Mouse (Mus musculus): ENCODE results near the gene Abhd2.

Gene Abhd2

DNA sequence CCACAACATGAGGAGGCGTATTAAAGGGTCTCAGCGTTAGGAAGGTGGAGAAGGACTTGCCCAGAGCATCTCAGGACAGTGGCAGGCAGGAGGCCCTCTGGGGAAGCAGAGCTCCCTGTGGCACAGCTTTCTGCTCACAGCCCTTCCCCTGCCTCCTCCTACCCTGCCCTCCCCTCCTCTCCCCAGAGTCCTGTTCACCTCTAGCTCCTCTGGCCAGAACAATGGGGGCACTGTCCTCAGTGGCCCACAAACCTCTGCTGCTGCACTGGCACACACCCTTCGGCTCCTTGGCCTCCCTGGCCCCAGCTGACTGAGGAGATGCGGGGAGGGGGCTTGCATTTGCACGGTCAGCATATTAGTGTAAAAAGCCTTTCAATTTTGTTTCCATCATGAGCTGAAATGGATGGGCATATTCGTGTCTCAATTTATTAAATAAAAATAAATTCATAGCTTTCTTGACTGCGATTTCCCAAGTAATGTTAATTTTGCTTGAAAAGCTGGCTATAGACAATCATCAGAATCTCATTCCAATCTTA, 115.7 kb downstream of the Abhd2 start:
- no peak for DNase-seq

DNA sequence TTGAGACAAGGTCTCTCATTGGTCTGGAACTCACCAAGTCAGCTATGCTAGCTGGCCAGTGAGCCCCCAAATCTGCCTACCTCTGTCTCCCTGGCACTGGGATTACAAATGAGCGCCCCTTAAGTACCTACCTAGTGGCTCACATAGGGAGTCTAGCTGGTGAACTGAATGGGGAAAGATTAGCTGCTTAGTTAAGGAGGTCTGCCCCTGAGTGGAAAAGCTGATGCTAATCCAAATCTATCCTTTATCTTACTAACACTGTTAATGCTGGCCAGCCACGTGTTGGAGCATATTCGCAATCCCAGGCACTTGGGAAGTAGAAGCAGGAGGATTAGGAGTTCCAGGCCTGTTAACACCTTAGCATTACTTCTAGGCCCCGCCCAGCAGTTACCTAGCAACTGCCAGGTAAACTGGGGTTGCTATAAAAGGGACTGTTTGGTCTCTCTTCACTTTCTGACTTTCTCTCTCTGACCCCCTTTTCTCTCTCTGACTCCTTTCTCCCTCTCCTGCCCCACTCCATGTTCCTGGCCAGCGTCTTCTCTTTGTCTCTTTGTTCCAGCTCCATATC, 117.2 kb downstream of the Abhd2 start:
- no peak for DNase-seq

DNA sequence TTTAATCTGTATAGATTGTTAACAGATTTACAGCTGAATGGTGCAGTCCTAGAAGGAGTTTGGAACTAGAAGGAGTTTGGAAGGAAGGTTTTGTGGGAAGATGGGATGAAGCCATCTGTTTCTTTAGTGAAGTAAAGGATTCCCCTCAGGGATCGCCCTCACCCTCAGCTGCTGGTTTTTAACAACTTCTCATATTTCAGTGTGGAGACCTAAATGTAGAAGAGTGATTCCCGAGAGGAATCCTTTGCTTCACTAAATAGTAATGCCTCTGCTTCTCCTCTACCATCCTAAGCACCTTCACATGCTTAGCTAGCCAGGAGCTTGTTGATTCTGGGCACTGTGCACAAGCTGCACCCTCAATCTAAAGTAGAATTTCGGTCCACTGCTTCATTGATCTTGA, 118.5 kb downstream of the Abhd2 start:
- DNase-seq = no peak

DNA sequence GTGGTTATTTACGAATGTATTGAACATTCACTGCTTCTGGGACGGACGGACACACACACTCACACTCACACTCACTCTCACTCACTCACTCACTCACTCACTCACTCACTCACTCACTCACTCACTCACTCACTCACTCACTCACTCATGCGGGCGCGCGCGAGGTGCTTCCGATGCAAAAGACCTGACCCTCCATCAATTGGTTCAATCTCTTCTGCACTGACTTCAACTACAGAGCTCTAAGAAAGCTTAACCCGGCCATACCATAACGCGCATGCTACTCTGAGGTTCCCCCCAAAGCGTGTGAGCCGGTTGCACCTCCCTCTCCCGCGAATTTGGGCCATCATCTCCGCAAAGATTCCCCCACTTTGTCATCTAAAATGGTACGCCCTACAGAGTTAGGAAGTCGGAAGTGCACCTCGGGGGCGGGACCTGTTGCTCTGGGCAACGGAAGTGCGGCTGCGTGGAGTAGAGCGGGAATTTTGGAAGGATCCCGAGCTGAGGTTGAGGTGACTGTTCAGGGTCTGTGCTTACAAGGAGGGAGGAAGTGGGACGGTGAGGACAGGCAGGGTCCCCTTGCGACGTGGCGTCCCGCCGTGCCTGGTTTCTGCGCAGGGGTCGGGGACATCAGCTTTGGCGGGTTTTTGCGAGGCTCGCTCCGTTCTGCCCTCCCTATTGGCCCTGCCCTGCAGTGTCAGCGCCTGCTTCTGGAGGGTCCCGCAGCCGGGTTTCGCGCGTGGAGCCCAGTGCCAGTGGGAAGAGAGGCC, 119.1 kb downstream of the Abhd2 start, which contains the start of gene Fanci:
Fanci (plus strand) TSS at position 47 of the 767 bp plus-strand sequence.
- DNase-seq = peak; percentile 97

DNA sequence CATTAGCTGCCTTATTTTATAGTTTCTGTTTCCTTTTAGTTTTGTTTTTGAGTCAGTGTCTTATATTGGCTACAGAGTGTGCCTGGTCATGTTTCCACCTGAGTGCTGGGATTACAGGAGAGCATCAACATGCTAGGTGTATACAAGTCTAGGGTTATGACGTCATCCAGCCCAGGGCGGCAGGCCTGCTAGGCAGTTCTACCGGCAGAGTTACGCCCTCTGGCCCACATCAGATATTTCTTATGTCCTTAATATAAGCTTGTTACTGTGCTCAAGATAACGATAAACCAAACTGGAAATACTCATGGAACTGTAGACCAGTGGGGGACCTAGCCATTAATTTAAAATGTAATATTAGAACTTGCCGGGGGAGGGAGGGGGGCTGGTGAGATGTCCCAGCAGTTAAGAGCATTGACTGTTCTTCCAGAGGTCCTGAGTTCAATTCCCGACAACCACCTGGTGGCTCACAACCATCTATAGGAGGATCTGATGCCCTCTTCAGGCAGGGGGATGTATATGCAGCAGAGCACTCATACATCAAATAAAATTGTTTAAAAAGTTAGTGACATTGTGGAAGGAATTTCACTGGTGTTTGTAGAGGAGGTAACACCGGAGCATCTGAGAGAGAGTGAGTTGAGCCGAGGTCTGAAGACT, 120.0 kb downstream of the Abhd2 start:
- DNase-seq = no peak

DNA sequence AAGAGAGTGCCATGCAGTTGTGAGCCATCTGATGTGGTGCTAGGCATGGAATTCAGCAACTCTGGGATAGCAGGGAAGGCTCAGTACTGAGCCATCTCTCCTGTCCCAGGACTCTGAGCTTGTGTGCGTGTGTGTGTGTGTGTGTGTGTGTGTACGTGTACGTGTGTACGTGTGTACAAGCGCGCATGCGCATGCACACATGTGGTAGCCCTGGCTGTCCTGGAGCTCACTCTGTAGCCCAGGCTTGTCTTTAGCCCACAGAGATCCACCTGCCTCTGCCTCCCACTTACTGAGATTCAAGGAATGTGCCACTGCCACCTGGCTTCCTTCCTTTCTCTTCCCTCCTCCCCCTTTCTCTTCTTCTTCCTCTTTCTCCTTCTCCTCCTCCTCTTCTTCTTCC, 120.9 kb downstream of the Abhd2 start:
- DNase-seq = no peak

DNA sequence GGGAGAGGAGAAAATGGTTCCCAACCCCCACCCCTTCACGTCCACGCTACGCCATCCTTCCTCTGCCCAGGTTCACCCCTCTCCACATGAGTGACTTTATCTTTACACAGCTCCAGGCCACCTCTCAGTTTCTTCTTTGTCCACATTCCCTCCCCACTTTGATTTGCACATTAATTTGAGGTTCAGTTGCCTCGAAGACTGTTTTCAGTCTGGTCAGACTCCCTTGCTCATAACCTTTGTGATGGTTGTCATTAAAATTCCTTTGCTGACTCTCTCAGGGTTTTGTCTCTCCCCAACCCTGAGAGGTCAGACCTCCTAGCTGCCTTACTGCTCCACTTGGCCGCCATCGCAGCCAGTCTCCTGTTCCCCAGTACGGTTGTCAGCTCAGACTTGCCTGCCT, 121.7 kb downstream of the Abhd2 start:
- DNase-seq = no peak

DNA sequence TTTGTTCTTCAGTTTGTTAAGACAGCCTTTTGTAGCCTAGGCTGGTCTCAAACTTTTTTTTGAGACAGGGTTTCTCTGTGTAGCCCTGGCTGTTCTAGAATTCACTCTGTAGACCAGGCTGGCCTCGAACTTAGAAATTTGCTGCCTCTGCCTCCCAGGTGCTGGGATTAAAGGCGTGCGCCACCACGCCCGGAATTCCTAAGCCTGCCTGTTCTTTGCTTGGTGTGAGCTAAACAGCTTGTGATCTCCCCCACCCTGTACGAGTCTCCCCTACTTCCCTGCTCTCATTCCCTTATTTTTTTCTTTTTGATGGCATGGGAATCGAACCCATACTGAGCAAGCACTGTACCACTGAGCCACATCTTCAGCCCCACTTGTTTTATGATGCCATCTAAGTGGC, 122.2 kb downstream of the Abhd2 start:
- DNase-seq = no peak

DNA sequence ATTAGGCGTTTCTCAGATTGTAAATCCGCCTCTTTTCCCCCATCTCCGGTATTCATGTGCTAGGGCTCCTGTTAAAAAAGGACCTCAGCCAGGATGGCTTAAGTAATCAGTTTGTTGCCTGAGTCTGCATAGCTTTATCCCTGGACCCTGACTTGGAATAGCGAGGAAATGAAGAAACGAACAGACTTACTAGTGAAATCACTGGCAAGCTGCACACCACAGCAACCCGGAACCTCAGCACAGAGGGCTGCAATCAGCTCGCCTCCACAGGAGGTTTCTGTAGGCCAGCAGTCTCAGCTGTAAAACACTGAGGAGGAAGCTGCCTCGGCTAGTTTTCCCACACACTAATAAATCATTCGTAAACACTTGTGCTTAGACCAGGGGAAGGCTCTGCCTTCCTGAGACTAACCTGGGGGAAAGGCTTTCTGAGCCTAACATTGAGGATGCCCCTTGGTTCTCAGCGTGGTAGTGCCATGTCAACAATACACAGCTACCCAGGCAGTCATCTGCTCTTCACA, 124.5 kb downstream of the Abhd2 start:
- DNase-seq = no peak

DNA sequence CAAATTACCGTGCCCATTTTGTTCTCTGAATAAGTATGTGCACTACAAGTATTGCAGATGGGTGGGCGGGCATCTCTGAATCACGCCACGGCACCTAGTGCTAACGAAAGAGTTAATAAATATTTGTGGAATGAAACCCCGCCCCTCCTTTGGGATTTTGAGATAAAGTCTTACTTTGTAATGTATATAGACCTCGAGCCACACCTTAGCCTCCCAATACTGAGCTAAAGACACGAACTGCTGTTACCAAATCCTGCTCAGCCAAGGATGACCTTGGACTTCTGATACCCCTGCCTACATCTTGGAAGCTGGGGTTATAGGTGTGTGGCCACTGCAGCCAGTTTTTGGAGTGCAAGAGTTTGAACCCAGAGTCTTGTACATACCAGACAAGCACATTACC, 125.4 kb downstream of the Abhd2 start:
- no peak for DNase-seq

DNA sequence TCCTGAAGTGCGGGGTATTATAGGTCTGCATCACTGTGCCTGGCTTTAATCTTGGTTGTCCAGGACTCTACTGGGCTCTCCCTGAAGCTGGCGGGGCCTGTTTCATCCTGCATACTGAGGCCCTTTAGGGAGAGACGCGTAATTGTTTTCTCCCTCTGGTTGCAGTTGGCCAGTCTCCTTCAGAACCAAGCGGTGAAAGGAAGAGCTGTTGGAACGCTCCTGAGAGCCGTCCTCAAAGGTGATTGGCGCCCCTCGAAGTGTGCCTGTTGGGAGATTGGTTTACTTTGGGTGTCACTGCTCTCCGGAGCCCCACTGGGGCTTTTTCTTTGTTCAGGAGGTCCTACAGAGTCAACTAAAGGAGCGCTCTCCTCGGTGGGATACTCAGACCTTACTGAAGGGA, 126.0 kb downstream of the Abhd2 start:
- DNase-seq = no peak

DNA sequence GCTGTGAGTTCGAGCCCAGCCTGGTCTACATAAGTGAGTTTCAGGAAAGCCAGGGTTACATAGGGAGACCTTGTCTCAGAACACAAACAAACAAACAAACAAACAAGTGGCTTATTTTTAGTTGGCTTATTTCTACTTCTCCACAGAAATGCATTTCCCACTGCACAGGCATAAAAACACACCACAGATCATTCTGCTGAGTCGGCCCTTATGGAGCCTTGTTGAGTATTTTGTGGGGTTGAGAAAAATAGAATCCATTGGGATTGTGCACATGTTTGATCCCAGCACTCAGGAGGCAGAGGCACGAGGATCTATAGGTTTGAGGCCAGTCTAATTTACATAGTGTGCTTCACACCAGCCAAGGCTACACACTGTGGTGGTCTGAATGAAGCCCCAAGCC, 127.3 kb downstream of the Abhd2 start:
- DNase-seq = no peak

DNA sequence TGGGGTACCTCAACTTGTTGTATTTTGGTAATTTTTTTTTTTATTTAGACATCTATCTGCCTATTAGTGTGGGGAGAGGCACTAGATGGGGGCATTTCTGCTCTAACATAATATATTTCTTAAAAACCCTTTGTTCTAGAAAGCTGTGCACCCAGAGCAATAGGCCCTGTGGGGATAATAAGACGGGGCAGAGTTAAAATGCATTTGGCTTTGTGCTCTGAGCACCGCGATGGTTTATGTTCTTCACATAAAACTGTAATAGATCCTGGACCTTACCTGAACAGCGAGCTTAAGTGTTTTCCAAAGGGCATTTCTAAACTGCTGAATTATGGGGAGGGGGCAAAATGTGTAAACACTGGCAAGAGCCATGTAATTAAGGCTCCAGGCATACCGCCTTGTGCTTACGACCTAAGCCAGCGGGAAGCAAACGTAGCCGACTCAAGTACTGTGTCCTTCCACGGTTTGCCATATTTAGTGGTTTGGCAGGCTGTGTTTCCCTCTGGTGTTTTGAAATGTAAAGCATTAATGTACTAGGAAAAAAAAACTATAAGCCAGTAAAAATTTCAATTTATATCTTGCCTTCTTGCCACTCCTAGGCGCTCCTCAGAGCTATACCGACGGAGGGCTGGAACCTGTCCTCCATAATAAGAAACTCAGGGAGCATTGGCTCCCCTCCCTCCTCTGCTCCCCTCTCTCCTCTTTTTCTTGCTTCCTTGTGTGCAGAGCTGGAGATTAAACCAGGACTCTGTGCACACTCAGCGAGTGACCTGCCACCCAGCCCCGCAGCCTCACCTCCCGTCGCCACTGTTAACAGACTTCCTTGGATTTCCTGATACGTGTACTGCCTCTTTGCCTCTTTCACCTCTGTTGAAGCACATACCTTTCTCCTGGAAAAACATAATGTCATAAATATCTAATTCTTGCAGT, 141.7 kb downstream of the Abhd2 start:
- DNase-seq = no peak
